Mouse (Mus musculus): ENCODE measurements at regions not wholly inside any gene's neighbourhood (a gene's known extent, or its start where the extent isn't known, plus 50 kb on each side); places are given as distances from the start of the nearest gene placed in this dataset.
"Not testable (repeated sequence)": the region's sequence is repeated elsewhere in the genome, so short reads cannot be mapped to it uniquely, and the experiment has no call there.

DNA sequence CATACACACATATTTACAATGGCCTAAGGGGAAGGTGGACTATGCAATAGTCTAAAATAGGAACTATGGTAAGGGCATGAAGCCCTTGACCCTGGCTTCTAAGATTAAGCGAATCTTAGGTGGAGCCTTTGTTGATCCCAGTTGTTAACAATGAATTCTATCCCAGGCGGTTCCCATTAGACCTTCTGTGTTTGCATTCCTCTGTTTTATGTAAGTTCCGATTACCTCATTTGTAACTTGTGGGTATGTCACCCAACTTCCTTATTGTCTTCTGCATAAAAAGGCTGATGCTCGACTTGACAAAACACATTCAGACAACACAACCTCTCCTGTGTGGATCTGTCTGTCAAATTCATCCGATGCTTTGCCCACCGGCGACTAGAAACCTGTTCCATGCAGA, 335.6 kb downstream of the Gm11232 start:
- not testable (repeated sequence) for DNase-seq (ENCODE audit: low spot score in 2 of 2)

DNA sequence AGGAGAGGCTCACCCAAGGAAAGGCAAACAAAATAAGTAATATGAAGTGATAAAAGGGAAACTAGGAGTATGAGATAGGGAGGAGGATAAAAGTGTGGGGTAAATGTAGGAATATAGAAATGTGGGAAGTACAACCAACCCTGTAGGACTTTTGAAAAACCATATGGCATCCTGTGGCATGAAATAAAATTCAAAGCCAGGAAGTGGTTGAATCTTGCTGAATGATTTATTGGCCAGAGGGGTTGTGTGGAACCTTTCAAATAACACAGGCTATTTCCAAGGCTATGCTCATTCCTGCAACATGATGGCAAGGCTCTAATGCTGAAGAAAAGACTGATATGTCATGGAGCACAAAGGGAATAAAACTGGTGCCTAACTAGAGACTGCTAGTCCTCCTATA, 347.9 kb downstream of the Gm11232 start:
- no peak for DNase-seq (ENCODE audit: low spot score in 2 of 2)

- DNase-seq (ENCODE audit: low spot score in 2 of 2), result no peak
Measured at GRCm38 (mm10) chr4:71390444-71390843, 367.3 kb downstream of the Gm11232 start.

DNA sequence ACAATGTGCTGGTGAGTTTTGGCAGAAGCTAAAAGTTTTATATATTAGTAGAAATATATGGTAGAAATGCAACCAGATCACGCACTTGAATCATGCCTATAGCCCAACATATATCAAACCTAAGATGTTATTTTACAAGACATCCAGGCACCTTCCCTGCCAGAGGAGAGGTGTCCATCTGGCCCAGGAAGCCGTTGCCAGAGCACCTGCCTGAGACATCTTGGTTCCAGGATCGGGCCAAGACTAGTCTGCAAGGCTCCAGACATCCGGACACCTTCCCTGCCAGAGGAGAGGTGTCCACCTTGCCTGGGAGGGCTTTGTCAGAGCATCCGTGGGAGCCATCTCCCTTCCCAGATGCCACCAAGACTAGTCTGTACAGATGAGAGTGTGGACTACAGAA, 388.5 kb downstream of the Gm11232 start:
- no peak for DNase-seq (ENCODE audit: low spot score in 2 of 2)

DNA sequence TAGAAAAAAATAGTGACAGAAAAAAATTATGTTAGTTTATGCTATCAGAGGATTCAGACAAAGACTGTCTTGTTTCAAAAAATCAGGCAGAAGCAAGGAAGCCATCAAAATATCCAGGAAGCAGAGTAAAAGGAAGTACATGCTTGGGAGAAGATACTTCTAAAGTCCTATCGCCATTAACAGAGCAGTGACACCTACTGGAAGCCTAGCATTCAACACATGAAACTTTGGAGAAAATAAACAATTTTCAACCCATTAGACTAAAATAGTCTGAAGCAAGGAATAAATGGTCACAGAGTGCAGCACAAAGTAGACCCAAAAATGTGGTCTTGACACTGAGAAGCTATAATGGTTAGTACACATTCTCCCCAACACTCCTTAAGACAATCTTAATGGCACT, 394.0 kb downstream of the Gm11232 start:
- no peak for DNase-seq (ENCODE audit: low spot score in 2 of 2)

- no peak for DNase-seq (ENCODE audit: low spot score in 2 of 2)
Measured at GRCm38 (mm10) chr4:71357626-71358025, 400.1 kb downstream of the Gm11232 start.

DNA sequence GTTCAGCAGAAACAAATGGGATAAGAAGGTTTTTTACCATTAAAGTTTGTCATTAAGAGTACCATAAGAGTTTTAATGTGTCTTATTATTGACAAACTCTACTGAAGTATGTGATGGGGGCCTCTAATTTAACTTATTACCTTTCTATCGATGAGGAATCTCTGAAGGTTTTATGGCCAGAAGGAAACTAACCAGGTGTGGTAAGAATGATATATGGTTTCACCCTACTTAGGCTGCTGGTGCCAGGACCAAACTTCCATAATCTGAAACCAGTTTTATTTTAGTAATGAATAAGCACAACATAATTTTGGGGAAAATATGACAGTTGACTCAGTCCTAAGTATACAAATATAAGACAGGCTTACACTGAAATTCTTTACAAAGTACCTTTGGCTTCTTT, 401.1 kb downstream of the Gm11232 start:
- DNase-seq (ENCODE audit: low spot score in 2 of 2), result no peak

DNA sequence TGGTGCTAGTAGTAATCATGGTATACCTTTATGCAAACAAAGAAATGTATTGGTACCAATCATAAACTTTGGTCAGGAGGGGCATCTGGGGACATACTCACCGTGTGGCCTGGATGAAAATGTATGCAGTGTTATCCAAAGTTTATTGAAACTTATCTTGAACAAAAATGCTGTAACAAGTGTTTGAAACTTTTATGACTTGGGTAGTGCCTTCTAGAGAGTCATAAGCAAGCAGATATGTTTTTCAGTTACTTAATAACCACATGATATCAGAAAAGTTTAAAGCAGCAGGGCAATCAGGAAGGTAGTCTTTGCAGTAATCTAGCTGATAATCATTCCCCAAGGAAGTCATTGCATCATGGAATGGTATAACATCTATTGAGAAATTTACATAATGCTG, 401.5 kb downstream of the Gm11232 start:
- DNase-seq (ENCODE audit: low spot score in 2 of 2), result no peak

DNA sequence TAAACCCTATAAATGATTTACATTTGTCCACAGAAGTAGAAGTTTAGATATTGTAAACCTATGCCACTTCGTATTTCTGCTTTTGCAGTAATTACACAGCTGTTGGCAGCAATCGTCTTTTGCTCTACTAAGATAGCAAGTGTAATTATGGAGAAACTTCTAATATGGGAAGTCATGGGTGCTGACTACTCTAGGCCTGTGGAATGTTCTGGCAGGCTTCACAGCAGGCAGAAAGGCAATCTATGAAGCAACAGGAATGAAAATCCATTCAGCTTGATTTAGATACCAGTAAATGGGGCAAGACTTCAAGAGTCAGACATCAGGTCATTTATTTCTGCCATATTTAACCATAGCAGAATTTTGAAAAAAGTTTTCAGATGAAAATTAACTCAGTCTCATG, 405.9 kb downstream of the Gm11232 start:
- DNase-seq (ENCODE audit: low spot score in 2 of 2), result no peak

GRCm38 (mm10) chr4:71343068-71343467, 414.7 kb downstream of the Gm11232 start:
- DNase-seq (ENCODE audit: low spot score in 2 of 2), result no peak

DNA sequence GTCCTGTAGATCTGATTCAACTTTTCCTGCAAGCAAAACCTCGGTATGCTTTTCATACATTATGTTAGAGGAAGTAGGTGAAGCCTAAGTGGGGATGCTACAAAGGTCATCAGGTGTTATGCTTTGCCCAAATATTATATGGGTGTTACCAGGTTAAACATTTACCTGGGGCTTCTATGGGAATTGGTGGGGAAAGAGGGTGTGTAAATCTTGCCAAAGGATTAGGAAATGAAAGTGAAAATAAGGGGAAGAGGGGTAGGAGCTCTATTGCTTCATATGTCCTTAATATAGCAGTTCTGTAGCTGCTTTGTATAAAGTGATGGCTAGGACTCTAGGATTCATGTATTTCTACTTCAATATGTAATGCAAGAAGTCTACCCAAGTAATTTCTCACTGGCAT, 419.2 kb downstream of the Gm11232 start:
- no peak for DNase-seq (ENCODE audit: low spot score in 2 of 2)

- no peak for DNase-seq (ENCODE audit: low spot score in 2 of 2)
Measured at GRCm38 (mm10) chr4:71332672-71333071, 425.1 kb downstream of the Gm11232 start.

DNA sequence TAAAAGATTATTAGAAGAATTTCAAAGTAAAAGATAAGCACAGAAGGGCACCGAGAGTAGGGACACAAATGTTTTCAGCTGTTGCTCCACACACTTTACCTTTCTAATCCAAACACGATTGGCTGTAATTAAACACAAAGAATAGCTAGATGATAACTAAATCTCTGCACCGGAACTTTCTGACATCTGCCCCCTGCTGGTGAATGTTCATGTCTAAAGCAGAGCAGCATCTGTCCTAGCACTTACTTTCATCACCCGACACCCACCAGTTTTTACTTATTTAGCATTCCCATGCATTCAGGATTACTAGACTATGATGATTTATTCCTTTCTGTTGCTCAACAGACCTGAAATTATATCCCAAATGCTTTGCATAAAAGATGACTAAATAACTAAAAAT, 425.7 kb downstream of the Gm11232 start:
- DNase-seq (ENCODE audit: low spot score in 2 of 2), result no peak

GRCm38 (mm10) chr4:71316605-71317004, 441.2 kb downstream of the Gm11232 start:
- no peak for DNase-seq (ENCODE audit: low spot score in 2 of 2)

GRCm38 (mm10) chr4:71307176-71307612, 450.6 kb downstream of the Gm11232 start:
- DNase-seq (ENCODE audit: low spot score in 2 of 2), result no peak

- DNase-seq (ENCODE audit: low spot score in 2 of 2), result no peak
Measured at GRCm38 (mm10) chr4:71306690-71307089, 451.1 kb downstream of the Gm11232 start.

DNA sequence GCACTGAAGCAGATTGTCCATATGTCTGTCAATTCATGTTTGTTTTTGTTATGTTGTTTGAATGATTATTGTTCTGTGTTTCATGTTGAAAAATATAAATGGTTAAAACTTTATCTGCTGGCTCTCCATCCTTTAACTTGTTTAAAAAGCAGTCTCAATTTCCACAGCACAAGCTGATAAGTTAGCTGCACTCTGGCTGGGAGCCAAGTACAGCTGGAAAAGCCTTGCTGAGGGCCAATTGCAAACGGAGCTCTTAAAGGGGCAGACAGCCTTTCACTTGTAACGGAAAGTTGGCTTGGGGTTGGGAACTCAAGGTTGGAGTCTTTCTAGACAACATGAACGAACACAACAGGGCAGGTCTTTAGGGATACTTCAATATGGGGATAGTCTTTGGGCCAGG, 462.0 kb downstream of the Gm11232 start:
- DNase-seq (ENCODE audit: low spot score in 2 of 2), result not testable (repeated sequence)

DNA sequence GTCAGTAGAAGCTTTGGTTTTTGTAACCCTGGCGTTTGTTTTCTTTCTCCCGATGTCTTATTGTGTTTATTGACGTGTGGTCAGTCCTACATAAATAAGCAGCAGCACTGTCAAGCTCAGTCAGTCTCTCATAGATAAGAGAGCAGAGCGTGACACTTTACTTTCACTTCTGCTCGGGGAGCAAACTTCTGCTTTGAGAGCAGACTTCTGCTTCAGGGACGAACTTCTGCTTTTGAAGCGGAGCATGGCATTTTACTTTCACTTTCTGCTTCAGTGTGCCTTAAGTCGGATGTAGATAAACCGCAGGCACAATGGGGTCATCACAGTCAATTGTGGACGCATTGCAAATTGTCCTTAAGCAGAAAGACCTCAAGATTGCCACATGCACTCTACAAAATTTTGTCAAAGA, 466.0 kb downstream of the Gm11232 start:
- no peak for DNase-seq (ENCODE audit: low spot score in 2 of 2)

- not testable (repeated sequence) for DNase-seq (ENCODE audit: low spot score in 2 of 2)
Measured at GRCm38 (mm10) chr4:71291111-71291740, 466.5 kb downstream of the Gm11232 start.

GRCm38 (mm10) chr4:71283147-71283546, 474.6 kb downstream of the Gm11232 start:
- DNase-seq (ENCODE audit: low spot score in 2 of 2), result no peak

GRCm38 (mm10) chr4:71279710-71280109, 478.1 kb downstream of the Gm11232 start:
- DNase-seq (ENCODE audit: low spot score in 2 of 2), result no peak

DNA sequence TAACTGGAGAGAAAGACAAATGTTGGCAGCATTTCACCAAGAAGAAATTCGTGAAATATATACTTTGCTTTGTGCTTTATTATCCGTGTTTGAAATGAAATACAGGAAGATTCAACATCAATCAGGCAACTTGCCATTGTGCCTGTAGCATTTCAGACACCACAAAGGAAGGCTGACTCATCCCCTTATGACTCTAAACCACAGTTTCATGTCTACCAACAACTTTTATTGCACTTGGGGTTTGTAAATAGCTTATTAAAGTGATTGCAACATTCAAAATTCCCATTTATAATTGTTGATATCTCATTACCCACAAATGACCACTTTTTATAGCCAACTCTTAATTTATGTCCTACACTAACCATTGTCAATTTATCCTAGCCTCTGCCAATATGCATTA, 497.9 kb downstream of the Gm11232 start:
- no peak for DNase-seq (ENCODE audit: low spot score in 2 of 2)

DNA sequence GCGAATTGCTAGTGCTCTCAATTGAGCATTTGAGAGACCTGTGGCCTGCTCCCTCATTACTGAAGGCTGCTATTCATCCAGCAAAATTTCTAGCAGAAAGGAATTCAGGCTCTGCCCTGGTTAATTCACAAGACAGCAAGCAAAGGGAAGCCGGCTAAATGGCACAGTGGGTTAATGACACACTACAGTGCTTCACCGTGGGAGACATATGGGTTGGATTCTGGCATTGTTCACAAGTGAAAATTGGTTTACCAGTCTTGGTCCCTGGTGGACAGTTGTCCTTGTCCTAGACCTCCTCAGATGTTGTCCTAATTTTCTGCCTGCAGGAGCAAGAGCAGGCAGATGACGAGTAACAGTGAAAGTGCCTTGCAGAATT, 527.3 kb downstream of the Gm11232 start:
- DNase-seq (ENCODE audit: low spot score in 2 of 2), result peak in 1 of 2 experiments; percentile 8

- DNase-seq (ENCODE audit: low spot score in 2 of 2), result no peak
Measured at GRCm38 (mm10) chr4:71229796-71230496, 527.8 kb downstream of the Gm11232 start.
